Mouse (Mus musculus) C2C12 (cell line): ENCODE measurements at regions not wholly inside any gene's neighbourhood (a gene's known extent, or its start where the extent isn't known, plus 50 kb on each side); places are given as distances from the start of the nearest gene placed in this dataset.

Experiments
- H3K27me3 ChIP-seq: one replicate; pipeline ENCODE4 v1.6.1; 2011; ENCODE audit not compliant: control insufficient read depth, insufficient read depth, insufficient read length
- H3K36me3 ChIP-seq: one replicate; pipeline ENCODE4 v1.6.1; 2011; ENCODE audit not compliant: control insufficient read depth, insufficient read depth
- H3K4me3 ChIP-seq: one replicate; pipeline ENCODE4 v1.5.1; 2011; ENCODE audit warnings: mild to moderate bottlenecking, control low read depth; ENCODE audit not compliant: poor library complexity, insufficient read depth, severe bottlenecking
- H3K79me2 ChIP-seq: one replicate; pipeline ENCODE4 v1.6.1; 2011; ENCODE audit not compliant: control insufficient read depth, insufficient read depth
- H3K79me3 ChIP-seq: one replicate; pipeline ENCODE4 v1.6.1; 2011; ENCODE audit warnings: low read depth, control low read depth
- H3ac ChIP-seq: one replicate; pipeline ENCODE3; 2011; ENCODE audit warnings: low read depth; ENCODE audit not compliant: control insufficient read depth, insufficient read length
- CEBPB ChIP-seq: IDR thresholded peaks from one replicate; pipeline ENCODE4 v1.6.1; 2011; ENCODE audit warnings: low read depth, mild to moderate bottlenecking, control low read depth, moderate library complexity
- CTCF ChIP-seq: IDR thresholded peaks from one replicate; pipeline ENCODE4 v1.5.1; 2011; ENCODE audit not compliant: control insufficient read depth, insufficient read depth, insufficient read length
- FOSL1 ChIP-seq: IDR thresholded peaks from one replicate; pipeline ENCODE4 v1.8.0; 2011; ENCODE audit warnings: mild to moderate bottlenecking, low read length; ENCODE audit not compliant: poor library complexity, insufficient read depth, severe bottlenecking
- MAX ChIP-seq: IDR thresholded peaks from one replicate; pipeline ENCODE4 v1.6.1; 2011; ENCODE audit warnings: mild to moderate bottlenecking, control low read depth
- MYOD1 ChIP-seq: IDR thresholded peaks from one replicate; pipeline ENCODE4 v1.6.1; 2011; ENCODE audit warnings: low read depth; ENCODE audit not compliant: control insufficient read depth, insufficient read length
- MYOG ChIP-seq: IDR thresholded peaks from one replicate; pipeline ENCODE4 v1.6.1; 2011; ENCODE audit not compliant: control insufficient read depth, insufficient read length; ENCODE audit errors: extremely low read depth
- USF1 ChIP-seq: IDR thresholded peaks from one replicate; pipeline ENCODE4 v1.6.1; 2011; ENCODE audit warnings: low read depth, mild to moderate bottlenecking, control low read depth, moderate library complexity

GRCm38 (mm10) chr13:101225366-101225765, 392.1 kb upstream of the Slc30a5 start:
- H3K79me2 ChIP-seq, result no peaks in the 10 kb centered on the region
- TF ChIP-seq MYOG, result no peak
- no peak for TF ChIP-seq USF1
- no peak for TF ChIP-seq CEBPB
- TF ChIP-seq MYOD1, result no peak
- TF ChIP-seq FOSL1, result no peak
- TF ChIP-seq CTCF, result no peak
- no peak for TF ChIP-seq MAX
- no peak overlapping the region for H3K4me3 ChIP-seq
- no peak overlapping the region for H3ac ChIP-seq
- no peaks in the 10 kb centered on the region for H3K36me3 ChIP-seq
- H3K79me3 ChIP-seq, result no peaks in the 10 kb centered on the region
- H3K27me3 ChIP-seq, result no peaks in the 10 kb centered on the region

GRCm38 (mm10) chr13:101221331-101222043, 388.3 kb upstream of the Slc30a5 start:
- H3K79me2 ChIP-seq, result no peaks in the 10 kb centered on the region
- H3K36me3 ChIP-seq, result no peaks in the 10 kb centered on the region
- H3K27me3 ChIP-seq, result no peaks in the 10 kb centered on the region
- H3K4me3 ChIP-seq, result no peak overlapping the region
- H3ac ChIP-seq, result no peak overlapping the region
- no peak for TF ChIP-seq CTCF
- no peak for TF ChIP-seq USF1
- no peak for TF ChIP-seq CEBPB
- no peak for TF ChIP-seq MYOG
- no peaks in the 10 kb centered on the region for H3K79me3 ChIP-seq

GRCm38 (mm10) chr13:101219568-101219967, 386.3 kb upstream of the Slc30a5 start:
- no peaks in the 10 kb centered on the region for H3K79me2 ChIP-seq
- no peak overlapping the region for H3ac ChIP-seq
- H3K36me3 ChIP-seq, result no peaks in the 10 kb centered on the region
- H3K79me3 ChIP-seq, result no peaks in the 10 kb centered on the region
- H3K27me3 ChIP-seq, result no peaks in the 10 kb centered on the region
- TF ChIP-seq CEBPB (no peak), MYOD1 (no peak)
- H3K4me3 ChIP-seq, result no peak overlapping the region

- H3ac ChIP-seq, result no peak overlapping the region
- H3K36me3 ChIP-seq, result no peaks in the 10 kb centered on the region
- TF ChIP-seq MYOG (no peak), MYOD1 (no peak), USF1 (no peak), CEBPB (no peak), CTCF (no peak), FOSL1 (no peak), MAX (no peak)
- H3K27me3 ChIP-seq, result no peaks in the 10 kb centered on the region
- no peak overlapping the region for H3K4me3 ChIP-seq
- no peaks in the 10 kb centered on the region for H3K79me2 ChIP-seq
- H3K79me3 ChIP-seq, result no peaks in the 10 kb centered on the region
These were observed 383.8 kb upstream of the Slc30a5 start for GRCm38 (mm10) chr13:101216897-101217480.

GRCm38 (mm10) chr13:101216421-101216820, 383.2 kb upstream of the Slc30a5 start:
- H3K27me3 ChIP-seq, result no peaks in the 10 kb centered on the region
- H3K79me3 ChIP-seq, result no peaks in the 10 kb centered on the region
- no peak overlapping the region for H3K4me3 ChIP-seq
- TF ChIP-seq MAX (no peak), FOSL1 (no peak), MYOD1 (no peak), CEBPB (no peak), USF1 (no peak), CTCF (no peak), MYOG (no peak)
- no peaks in the 10 kb centered on the region for H3K36me3 ChIP-seq
- H3K79me2 ChIP-seq, result no peaks in the 10 kb centered on the region
- H3ac ChIP-seq, result no peak overlapping the region

- TF ChIP-seq MAX (no peak), FOSL1 (no peak), MYOD1 (no peak), CEBPB (no peak)
- Histone ChIP-seq H3K79me3 (no peaks in the 10 kb centered on the region), H3K36me3 (no peaks in the 10 kb centered on the region), H3K27me3 (no peaks in the 10 kb centered on the region), H3K79me2 (no peaks in the 10 kb centered on the region), H3K4me3 (no peak overlapping the region), H3ac (no peak overlapping the region)
These were observed 382.6 kb upstream of the Slc30a5 start for GRCm38 (mm10) chr13:101215792-101216221.
